Mouse (Mus musculus) myocyte (in vitro differentiated cells): ENCODE data around the gene Ppp1r13b. TPM values are rescaled to one million over a fixed set of nuclear protein-coding genes. Genes with fewer than 3 reads are reported as not detected.
A peak's percentile ranks its signal among the peaks of the same experiment; 100 is the strongest.

Experiments used
- H3K27me3 ChIP-seq: one replicate; pipeline ENCODE4 v1.6.1; 2011; ENCODE audit not compliant: control insufficient read depth, insufficient read depth, insufficient read length
- H3K36me3 ChIP-seq: one replicate; pipeline ENCODE4 v1.6.1; 2011; ENCODE audit not compliant: control insufficient read depth, insufficient read depth
- H3K4me2 ChIP-seq: one replicate; pipeline ENCODE4 v1.6.1; 2011; ENCODE audit warnings: low read depth, control low read depth
- H3K4me3 ChIP-seq: one replicate; pipeline ENCODE4 v1.5.1; 2011; ENCODE audit warnings: mild to moderate bottlenecking, control low read depth, moderate library complexity
- H3K79me2 ChIP-seq: one replicate; pipeline ENCODE4 v1.6.1; 2011; ENCODE audit not compliant: control insufficient read depth, insufficient read depth
- H3ac ChIP-seq: one replicate; pipeline ENCODE4 v1.6.1; 2011; ENCODE audit not compliant: control insufficient read depth, insufficient read length
- CEBPB ChIP-seq: IDR thresholded peaks from 2 replicates; pipeline ENCODE4 v1.6.1; 2011; ENCODE audit warnings: mild to moderate bottlenecking, moderate library complexity; ENCODE audit not compliant: poor library complexity, insufficient read depth, severe bottlenecking
- E2F4 ChIP-seq: IDR thresholded peaks from one replicate; pipeline ENCODE4 v1.6.1; 2011; ENCODE audit warnings: mild to moderate bottlenecking, control low read depth, moderate library complexity; ENCODE audit not compliant: insufficient read depth
- MAX ChIP-seq: IDR thresholded peaks from one replicate; pipeline ENCODE4 v1.6.1; 2011; ENCODE audit warnings: low read depth, mild to moderate bottlenecking, control low read depth
- MYOD1 ChIP-seq, 3 experiments: IDR thresholded peaks; one replicate each; pipeline ENCODE4 v1.6.1; 2011; ENCODE audit warnings: control low read depth in 2 of 3, low read depth in 2 of 3, mild to moderate bottlenecking in 2 of 3, moderate library complexity in 1 of 3; ENCODE audit not compliant: insufficient read length in 2 of 3, control insufficient read depth in 1 of 3
- MYOG ChIP-seq, 3 experiments: IDR thresholded peaks; one replicate each; pipeline ENCODE4 v1.6.1; 2011; ENCODE audit warnings: control low read depth in 2 of 3, low read depth in 2 of 3, mild to moderate bottlenecking in 2 of 3; ENCODE audit not compliant: insufficient read length in 2 of 3, control insufficient read depth in 1 of 3, insufficient read depth in 1 of 3
- POLR2A ChIP-seq: IDR thresholded peaks from one replicate; pipeline ENCODE4 v1.6.1; 2011; ENCODE audit warnings: low read depth, mild to moderate bottlenecking, control low read depth, moderate library complexity; ENCODE audit not compliant: insufficient read length
- POLR2AphosphoS2 ChIP-seq: IDR thresholded peaks from one replicate; pipeline ENCODE4 v1.6.1; 2011; ENCODE audit warnings: low read depth, control low read depth; ENCODE audit not compliant: insufficient read length
- REST ChIP-seq: IDR thresholded peaks from one replicate; pipeline ENCODE4 v1.6.1; 2011; ENCODE audit warnings: mild to moderate bottlenecking, control low read depth, moderate library complexity; ENCODE audit not compliant: insufficient read depth, insufficient read length
- SRF ChIP-seq: IDR thresholded peaks from one replicate; pipeline ENCODE4 v1.6.1; 2011; ENCODE audit warnings: low read depth; ENCODE audit not compliant: control insufficient read depth, insufficient read length
- TCF12 ChIP-seq: IDR thresholded peaks from one replicate; pipeline ENCODE4 v1.6.1; 2011; ENCODE audit warnings: mild to moderate bottlenecking, control low read depth; ENCODE audit not compliant: poor library complexity, insufficient read depth, severe bottlenecking
- TCF3 ChIP-seq: IDR thresholded peaks from one replicate; pipeline ENCODE4 v1.6.1; 2011; ENCODE audit warnings: low read depth, control low read depth; ENCODE audit not compliant: insufficient read length
- USF1 ChIP-seq: IDR thresholded peaks from one replicate; pipeline ENCODE4 v1.6.1; 2011; ENCODE audit warnings: low read depth, mild to moderate bottlenecking, control low read depth, moderate library complexity
- polyA plus RNA-seq: library from polyadenylated mRNA; unstranded; fragments of >200 nt; fragmentation: generic; extraction: Trizol; gene quantifications from one replicate; pipeline ENCODE4 v1.2.1, GENCODE M21; 2012; ENCODE audit warnings: missing spikeins

Ppp1r13b gene
- polyA plus RNA-seq, 1 experiment: 7.4 TPM

- Histone ChIP-seq H3ac (no peak overlapping the region), H3K4me3 (no peak overlapping the region), H3K36me3 (peaks cover 24% of the 10 kb centered on the region), H3K4me2 (no peak overlapping the region), H3K27me3 (no peaks in the 10 kb centered on the region), H3K79me2 (no peaks in the 10 kb centered on the region)
- no peak for TF ChIP-seq MAX
- TF ChIP-seq USF1: no peak
- TF ChIP-seq E2F4: no peak
- TF ChIP-seq POLR2A: peak; percentile 22
- peak in 1 of 3 experiments; percentile 14 for TF ChIP-seq MYOD1 (IDR thresholded peaks at IDR 0.05; ENCODE audit: control insufficient read depth in 1 of 3, insufficient read length in 2 of 3, low read depth in 2 of 3)
- no peak for TF ChIP-seq SRF
- no peak for TF ChIP-seq CEBPB
- TF ChIP-seq TCF12: no peak
- TF ChIP-seq MYOG (IDR thresholded peaks at IDR 0.05; ENCODE audit: control insufficient read depth in 1 of 3, insufficient read depth in 1 of 3, insufficient read length in 2 of 3, low read depth in 2 of 3): no peak
- TF ChIP-seq REST: no peak
- TF ChIP-seq POLR2AphosphoS2: peak; percentile 21
- TF ChIP-seq TCF3: no peak
Observed at GRCm38 (mm10) chr12:111791474-111792104, 116.3 kb downstream of the Ppp1r13b start.

DNA sequence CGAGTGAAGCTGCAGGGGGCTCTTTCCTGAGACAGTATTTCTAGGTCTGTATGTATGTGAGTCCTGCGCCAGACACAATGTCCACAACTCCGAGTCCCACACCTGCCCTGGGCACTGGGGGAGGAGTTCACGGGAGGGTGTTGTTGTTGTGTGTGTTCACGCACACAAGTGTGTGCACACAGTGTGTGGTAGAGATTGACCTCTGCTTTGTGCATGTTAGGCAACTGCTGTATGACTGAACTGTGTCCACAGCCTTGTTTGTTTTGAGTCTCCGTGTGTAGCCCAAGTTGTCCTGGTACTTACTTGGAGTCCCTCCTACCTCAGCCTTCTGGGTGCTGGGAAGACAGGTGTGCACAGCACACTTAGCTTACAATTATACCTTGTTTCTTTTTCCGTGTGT is 117.3 kb downstream of the Ppp1r13b start:
- Histone ChIP-seq H3K4me2 (no peak overlapping the region), H3K27me3 (no peaks in the 10 kb centered on the region), H3K79me2 (no peaks in the 10 kb centered on the region), H3ac (no peak overlapping the region), H3K4me3 (no peak overlapping the region), H3K36me3 (peaks cover 21% of the 10 kb centered on the region)
- TF ChIP-seq E2F4: no peak
- TF ChIP-seq MYOG (IDR thresholded peaks at IDR 0.05; ENCODE audit: control insufficient read depth in 1 of 3, insufficient read depth in 1 of 3, insufficient read length in 2 of 3, low read depth in 2 of 3): no peak
- no peak for TF ChIP-seq SRF
- TF ChIP-seq POLR2A: no peak
- TF ChIP-seq CEBPB: no peak
- no peak for TF ChIP-seq TCF12
- TF ChIP-seq TCF3: no peak
- TF ChIP-seq USF1: no peak

GRCm38 (mm10) chr12:111790090-111790489 is 117.8 kb downstream of the Ppp1r13b start:
- no peak overlapping the region for H3K4me2 ChIP-seq
- no peak overlapping the region for H3ac ChIP-seq
- TF ChIP-seq POLR2A (no peak), TCF3 (no peak), CEBPB (no peak), TCF12 (no peak), REST (no peak), MYOG (IDR thresholded peaks at IDR 0.05; ENCODE audit: control insufficient read depth in 1 of 3, insufficient read depth in 1 of 3, insufficient read length in 2 of 3, low read depth in 2 of 3) (no peak), USF1 (no peak), POLR2AphosphoS2 (no peak), SRF (no peak), MYOD1 (IDR thresholded peaks at IDR 0.05; ENCODE audit: control insufficient read depth in 1 of 3, insufficient read length in 2 of 3, low read depth in 2 of 3) (no peak), E2F4 (no peak), MAX (no peak)
- no peak overlapping the region for H3K4me3 ChIP-seq
- no peaks in the 10 kb centered on the region for H3K27me3 ChIP-seq
- no peaks in the 10 kb centered on the region for H3K79me2 ChIP-seq
- peaks cover 21% of the 10 kb centered on the region for H3K36me3 ChIP-seq

- no peak overlapping the region for H3K4me3 ChIP-seq
Observed at GRCm38 (mm10) chr12:111787015-111787414, 120.9 kb downstream of the Ppp1r13b start.

More at GRCm38 (mm10) chr12:111787015-111787414, 120.9 kb downstream of the Ppp1r13b start:
- no peaks in the 10 kb centered on the region for H3K27me3 ChIP-seq
- no peaks in the 10 kb centered on the region for H3K79me2 ChIP-seq
- TF ChIP-seq REST (no peak), MYOG (IDR thresholded peaks at IDR 0.05; ENCODE audit: control insufficient read depth in 1 of 3, insufficient read depth in 1 of 3, insufficient read length in 2 of 3, low read depth in 2 of 3) (no peak), TCF12 (no peak), TCF3 (no peak), USF1 (no peak), E2F4 (no peak), MAX (no peak), CEBPB (no peak), SRF (no peak), POLR2AphosphoS2 (no peak), POLR2A (no peak), MYOD1 (IDR thresholded peaks at IDR 0.05; ENCODE audit: control insufficient read depth in 1 of 3, insufficient read length in 2 of 3, low read depth in 2 of 3) (no peak)
- H3K4me2 ChIP-seq: no peak overlapping the region
- H3ac ChIP-seq: no peak overlapping the region
- H3K36me3 ChIP-seq: peaks cover 33% of the 10 kb centered on the region
